Comparison of ENCODE assay signal across 8 mouse cellular contexts in the genomic region with DNA sequence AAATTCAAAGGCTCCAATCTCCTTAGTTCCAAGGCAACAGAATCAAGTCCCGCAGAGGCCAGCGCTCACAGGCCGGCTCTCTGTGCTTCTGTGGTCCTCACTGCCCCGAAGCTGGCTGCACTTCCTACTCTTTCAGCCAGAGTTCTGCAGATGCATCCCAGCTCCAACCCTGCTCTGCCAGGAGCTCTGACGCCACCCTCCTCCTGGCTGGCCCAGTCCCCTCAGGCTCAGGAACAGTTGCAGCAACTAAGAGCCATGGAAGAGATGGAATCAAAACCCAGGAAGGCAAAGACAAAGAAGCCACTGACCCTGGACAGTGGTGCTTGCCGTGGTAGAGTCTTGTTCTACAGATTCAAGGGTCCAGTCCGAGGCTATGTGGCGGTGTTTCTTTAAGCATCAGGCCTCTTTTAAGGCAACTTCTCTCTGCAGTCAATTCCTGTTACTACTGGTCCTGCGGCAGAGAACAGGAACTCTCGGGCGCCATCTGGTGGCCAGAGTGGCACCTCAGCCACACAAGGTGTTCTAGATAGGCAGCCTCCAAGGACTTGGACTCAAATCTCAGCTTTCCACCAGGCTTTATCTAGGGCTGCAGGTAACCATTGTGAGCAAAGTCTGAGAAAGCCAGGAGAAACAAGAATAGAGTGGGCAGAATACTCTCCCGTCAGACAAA. TPM values are rescaled to one million over a fixed set of nuclear protein-coding genes. Genes with fewer than 3 reads are reported as not detected.
DNase-seq lines count a peak whose midpoint lies in the region; TF ChIP-seq lines count a peak whose summit lies in the region.

No protein-coding gene starts in this region.

- H3K27ac ChIP-seq in left cerebral cortex, adult 2 months: peak overlapping the region; percentile 40; the same call in 1 of the 2 replicates

- peak; percentile 72 for DNase-seq in T-cell, adult 2 months (ENCODE audit: low spot score)
- peak; percentile 78 for DNase-seq in cerebellum, adult 9-11 months
- DNase-seq in frontal cortex, postnatal 14 days (ENCODE audit: low spot score in 2 of 2): peak; percentile 80 to 91
- DNase-seq in hindlimb bud, embryonic 11.5 days (ENCODE audit: extremely low spot score, low read depth, low spot score): peak; percentile 75
- DNase-seq in left cerebral cortex, adult 2 months (ENCODE audit: extremely low spot score in 1 of 2, low spot score in 2 of 2): peak; percentile 85 to 93
- peak; percentile 90 for DNase-seq in mesoderm, embryonic 11.5 days (ENCODE audit: low read depth, low spot score)
- DNase-seq in right cerebral cortex, postnatal 14 days: peak; percentile 97
- DNase-seq in urinary bladder, postnatal 36 days (ENCODE audit: low spot score in 2 of 2): peak; percentile 82 to 85

- intact Hi-C loops in left cerebral cortex, adult 2 months (cut with DNase I): loop anchor here (1.0 to 2.0 kb wide), 2 partner anchors 36 to 69 kb away; no protein-coding TSS in a partner anchor

- peak; percentile 97 for TF ChIP-seq CTCF in left cerebral cortex, adult 2 months (IDR thresholded peaks at IDR 0.05)

- no peak overlapping the region for H3K4me3 ChIP-seq in left cerebral cortex, adult 2 months

RNA-seq across cellular contexts. Expression of gene Abr, which starts 44.4 kb away (rescaled TPM):
- 100 to 1,000 TPM; 436 to 450 TPM for total RNA-seq in left cerebral cortex, adult 2 months (2021)
